Mouse (Mus musculus): Measurements from ENCODE around the gene Stat5b. TPM values are rescaled to one million over a fixed set of nuclear protein-coding genes. Genes with fewer than 3 reads are reported as not detected.

The Stat5b gene
- polyA plus RNA-seq, 1 experiment, result 9.5 TPM

DNA sequence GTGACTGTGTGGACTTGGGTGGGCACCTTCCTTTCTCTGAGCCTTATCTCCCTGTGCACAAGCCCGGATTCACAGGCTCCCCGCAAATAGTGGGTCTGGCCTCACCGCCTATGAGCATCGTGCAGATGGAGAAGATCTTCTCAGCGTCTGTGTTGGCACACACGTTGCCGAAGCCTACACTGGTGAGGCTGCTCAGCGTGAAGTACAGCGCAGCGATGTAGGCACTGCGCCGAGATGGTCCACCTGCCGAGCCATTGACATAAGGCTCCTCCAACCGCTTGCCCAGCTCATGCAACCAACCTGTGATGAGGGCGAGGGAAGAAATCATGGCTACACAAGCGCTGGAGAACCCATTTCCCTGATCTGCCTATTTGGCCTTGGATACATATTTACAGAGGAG is 100.4 kb downstream of the Stat5b start:
- WGBS, result 88% methylated on average over 16 of the region's 16 CpGs

DNA sequence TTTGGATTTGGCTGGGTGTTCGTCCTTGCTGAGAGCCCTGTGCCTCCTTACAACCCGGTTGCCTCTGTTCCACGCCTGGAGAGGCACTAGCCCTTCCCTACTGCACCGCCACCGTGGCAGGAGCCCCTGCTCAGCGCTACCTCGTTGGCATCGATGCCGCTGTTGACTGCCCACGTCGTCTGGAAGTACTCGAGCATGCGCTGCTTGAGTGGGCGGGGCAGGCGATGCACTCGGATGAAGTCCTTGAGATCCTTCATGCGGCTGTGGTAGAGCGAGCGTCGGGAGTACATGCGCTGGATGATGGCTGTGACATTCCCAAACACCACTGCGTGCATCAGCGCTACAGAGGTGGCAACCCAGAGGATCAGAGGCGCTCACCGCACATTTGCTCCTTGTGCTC is 101.1 kb downstream of the Stat5b start:
- WGBS, result 39% methylated on average over 25 of the region's 25 CpGs
- no peak for DNase-seq (ENCODE audit: low read depth, low spot score)

More for the DNA sequence above, 100.4 kb downstream of the Stat5b start:
- DNase-seq (ENCODE audit: low read depth, low spot score), result no peak

DNA sequence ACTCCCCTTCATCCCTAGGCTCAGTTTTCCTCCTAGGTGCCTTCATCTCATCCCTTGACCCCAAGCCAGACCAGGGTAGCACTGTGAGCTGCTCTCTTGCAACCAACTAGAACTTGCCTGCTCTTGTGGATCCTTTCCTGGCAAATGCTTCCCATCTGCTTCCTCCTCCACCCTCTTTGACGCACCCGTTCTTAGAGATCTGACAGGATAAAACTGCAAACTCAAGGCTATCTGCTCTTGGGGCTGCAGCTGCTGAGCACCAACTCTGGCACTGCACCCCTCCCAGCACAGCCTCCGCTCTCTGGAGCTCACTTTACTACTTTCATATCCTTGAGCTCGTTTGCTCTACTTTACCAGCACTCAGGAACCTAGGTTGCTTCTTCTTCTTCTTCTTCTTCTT is 101.9 kb downstream of the Stat5b start:
- no peak for DNase-seq (ENCODE audit: low read depth, low spot score)
- 33% methylated on average over 4 of the region's 4 CpGs for WGBS

DNA sequence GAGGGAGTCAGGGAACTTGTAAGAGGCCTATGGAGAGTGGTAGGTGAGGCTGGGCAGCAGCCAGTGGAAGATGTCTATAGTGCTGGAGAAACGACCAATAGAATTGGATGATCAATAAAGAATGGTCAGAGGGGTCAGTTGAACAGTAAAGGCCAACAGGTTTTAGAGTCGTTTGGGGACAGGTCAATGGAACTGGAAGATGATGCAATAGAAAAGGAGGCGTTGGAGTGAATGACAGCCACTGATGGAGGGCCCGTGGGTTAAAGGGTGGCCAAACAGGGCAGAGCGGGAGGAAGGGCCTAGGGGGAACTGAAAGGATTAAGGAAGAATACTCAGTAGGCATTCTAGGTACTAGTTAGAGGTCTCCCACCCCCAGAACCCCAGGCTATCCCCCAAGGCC is 103.4 kb downstream of the Stat5b start:
- DNase-seq (ENCODE audit: low read depth, low spot score), result no peak
- WGBS, result 57% methylated on average over 5 of the region's 5 CpGs

DNA sequence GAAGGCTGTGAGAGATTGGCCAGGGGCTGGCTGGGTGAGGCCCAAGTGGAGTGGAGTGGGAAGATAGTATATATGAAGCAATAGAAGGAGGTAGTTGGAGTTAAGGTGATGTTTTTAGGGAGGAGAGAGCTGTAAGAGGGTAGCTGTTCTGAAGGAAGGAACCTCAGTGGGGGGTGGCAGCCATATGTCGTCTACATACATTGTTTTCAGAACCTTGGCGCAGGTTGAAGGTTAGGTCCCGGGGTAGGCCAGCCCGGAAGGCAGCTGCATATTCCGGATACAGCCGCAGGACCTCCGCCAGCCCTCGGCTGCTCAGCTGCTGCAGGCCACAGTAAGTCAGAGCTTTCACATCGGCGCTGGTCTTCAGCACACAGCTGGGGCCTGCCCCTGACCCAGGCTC is 104.0 kb downstream of the Stat5b start:
- DNase-seq (ENCODE audit: low read depth, low spot score), result no peak
- WGBS, result 86% methylated on average over 10 of the region's 10 CpGs

GRCm38 (mm10) chr11:100745085-100745484 is 105.4 kb downstream of the Stat5b start:
- no peak for DNase-seq (ENCODE audit: low read depth, low spot score)
- WGBS, result 14% methylated on average over 6 of the region's 6 CpGs

GRCm38 (mm10) chr11:100741348-100741747 is 109.2 kb downstream of the Stat5b start:
- no peak for DNase-seq (ENCODE audit: low read depth, low spot score)
- WGBS, result 75% methylated on average over 6 of the region's 6 CpGs

GRCm38 (mm10) chr11:100738749-100739148 is 111.8 kb downstream of the Stat5b start:
- DNase-seq (ENCODE audit: low read depth, low spot score), result no peak
- 11% methylated on average over 5 of the region's 5 CpGs for WGBS

DNA sequence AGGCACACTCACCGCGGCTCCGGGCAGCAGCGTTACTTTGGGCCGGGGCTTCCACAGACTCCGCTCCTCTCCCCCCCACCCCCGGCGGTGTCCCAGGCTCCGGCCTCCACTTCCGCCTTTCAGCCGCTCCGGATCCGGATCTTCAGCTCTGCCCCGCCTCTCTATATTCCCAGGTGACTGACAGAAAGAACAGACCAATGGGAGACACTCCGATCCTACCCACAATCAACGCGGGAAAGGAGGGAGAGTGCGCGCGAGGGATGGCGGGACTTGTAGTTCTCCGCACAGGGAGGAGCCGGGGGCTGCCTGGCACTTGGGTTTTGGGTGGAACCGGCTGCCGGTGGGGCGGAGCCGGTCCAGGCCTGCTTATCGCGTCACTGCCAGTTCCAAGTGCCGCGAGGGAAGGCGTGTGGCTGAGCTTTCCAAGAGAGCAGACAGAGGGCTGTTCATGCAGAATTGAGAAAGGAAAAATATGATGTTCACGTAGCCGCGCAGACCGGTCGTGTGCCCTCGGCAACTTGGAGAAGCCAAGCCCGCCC is 112.4 kb downstream of the Stat5b start, which contains the start of gene Rab5c:
Gene Rab5c (minus strand): TSS at position 150 of the 539 bp plus-strand sequence.
- WGBS, result under 1% methylated on average over 38 of the region's 39 CpGs
- peak; percentile 99 for DNase-seq (ENCODE audit: low read depth, low spot score)

GRCm38 (mm10) chr11:100737105-100737733 is 113.3 kb downstream of the Stat5b start:
- 0% methylated on average over 13 of the region's 13 CpGs for WGBS
- no peak for DNase-seq (ENCODE audit: low read depth, low spot score)

GRCm38 (mm10) chr11:100736746-100737080 is 113.8 kb downstream of the Stat5b start:
- WGBS, result 31% methylated on average over 4 of the region's 4 CpGs
- DNase-seq (ENCODE audit: low read depth, low spot score), result no peak

DNA sequence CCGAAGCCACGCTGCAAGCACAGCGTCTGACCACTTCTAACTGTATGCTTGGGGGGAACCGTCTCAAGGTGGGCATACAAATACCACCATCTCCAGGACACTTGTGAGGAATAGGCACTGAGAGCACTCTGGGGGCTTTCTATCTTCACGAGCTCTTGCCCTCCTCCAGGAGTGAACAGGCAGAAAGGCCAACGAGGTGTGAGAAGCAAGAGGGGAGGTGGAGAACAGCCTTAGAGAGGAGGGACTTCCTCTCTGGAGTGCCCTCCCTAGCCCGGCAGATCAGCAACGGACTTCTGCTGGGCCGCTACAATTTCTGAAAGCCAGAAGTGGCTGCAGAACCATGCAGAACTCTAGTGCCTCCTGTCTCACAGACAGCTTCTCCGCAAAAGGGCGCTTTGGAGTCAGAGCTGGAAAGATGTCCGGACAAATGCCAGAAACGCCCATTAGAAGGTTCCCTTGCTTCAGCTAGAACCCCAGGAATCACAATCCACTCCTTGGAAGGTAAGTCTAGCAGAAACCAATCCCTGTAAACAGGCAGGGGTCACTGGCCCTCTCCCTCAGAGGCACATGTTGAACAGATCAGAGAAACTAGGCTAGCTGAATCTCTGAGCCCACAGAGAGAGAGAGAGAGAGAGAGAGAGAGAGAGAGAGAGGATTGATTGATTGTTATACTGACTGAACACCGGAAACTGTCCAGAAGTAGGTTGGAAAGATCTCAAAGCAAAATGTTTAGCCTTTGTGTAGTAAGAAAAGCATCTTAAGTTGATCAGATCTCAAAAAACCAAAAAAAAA is 114.4 kb downstream of the Stat5b start:
- no peak for DNase-seq (ENCODE audit: low read depth, low spot score)
- WGBS, result 66% methylated on average over 14 of the region's 14 CpGs

DNA sequence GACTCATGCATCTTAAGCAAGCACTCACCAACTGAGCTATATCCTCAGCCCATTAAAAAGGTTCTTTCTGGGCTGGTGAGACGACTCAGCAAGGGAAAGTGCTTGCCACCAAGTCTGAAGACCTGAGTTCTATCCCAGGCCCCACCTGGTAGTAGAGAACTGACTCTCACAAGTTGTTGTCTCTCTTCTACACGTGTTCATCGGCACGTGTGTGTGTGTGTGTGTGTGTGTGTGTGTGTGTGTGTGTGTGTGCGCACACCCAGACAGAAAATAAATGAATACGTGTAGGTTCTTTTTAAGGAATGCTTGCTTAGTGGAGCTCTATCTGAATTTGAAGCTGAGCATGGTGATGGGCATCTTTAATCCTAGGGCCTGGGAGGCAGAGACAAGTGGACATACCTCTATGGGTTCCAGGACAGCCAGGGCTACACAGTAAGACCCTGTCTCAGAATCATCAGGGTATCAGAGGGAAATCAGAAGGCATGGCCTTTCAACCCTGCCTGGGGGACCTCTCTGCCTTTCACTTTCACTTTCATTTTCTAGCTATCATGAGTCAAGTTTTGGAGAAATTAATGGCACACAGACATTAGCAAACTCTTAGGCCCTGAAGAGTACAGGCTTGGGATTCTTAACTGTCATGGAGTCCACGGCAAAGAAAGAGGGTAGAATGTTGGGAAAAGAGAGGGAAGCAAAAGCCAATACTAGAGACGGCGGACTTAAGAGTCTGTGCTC is 115.2 kb downstream of the Stat5b start:
- 81% methylated on average over 9 of the region's 9 CpGs for WGBS
- DNase-seq (ENCODE audit: low read depth, low spot score), result no peak

Other genes starting within 250 kb of the Stat5b start
- 88.6 and 112 TPM in 2 replicates for gene Nkiras2, start 231.5 kb downstream of the Stat5b start, polyA plus RNA-seq (2012; rRNA removed)
- gene Dnajc7, start 230.6 kb downstream of the Stat5b start, polyA plus RNA-seq (2012; rRNA removed), result 53.6 and 60.9 TPM in 2 replicates
- 0.14 and 0.59 TPM in 2 replicates for gene Zfp385c, start 158.3 kb downstream of the Stat5b start, polyA plus RNA-seq (2012; rRNA removed)
- 6.2 and 11.5 TPM in 2 replicates for gene Dhx58, start 146.5 kb downstream of the Stat5b start, polyA plus RNA-seq (2012; rRNA removed)
- gene Kat2a, start 138.3 kb downstream of the Stat5b start, polyA plus RNA-seq (2012; rRNA removed), result 23.5 and 26.7 TPM in 2 replicates
- not detected in 2 replicates for gene Hspb9, start 136.9 kb downstream of the Stat5b start, polyA plus RNA-seq (2012; rRNA removed)
- gene Rab5c, start 112.5 kb downstream of the Stat5b start, polyA plus RNA-seq (2012; rRNA removed), result 255 and 309 TPM in 2 replicates
- gene Kcnh4, start 90.8 kb downstream of the Stat5b start, polyA plus RNA-seq (2012; rRNA removed), result 0.06 and 0.08 TPM in 2 replicates
- not detected in 2 replicates for gene Hcrt, start 87.8 kb downstream of the Stat5b start, polyA plus RNA-seq (2012; rRNA removed)
- 8.5 and 9.8 TPM in 2 replicates for gene Ghdc, start 79.8 kb downstream of the Stat5b start, polyA plus RNA-seq (2012; rRNA removed)
- gene Stat5a, start 8.6 kb upstream of the Stat5b start, polyA plus RNA-seq (2012; rRNA removed), result 6.4 and 8.3 TPM in 2 replicates
- gene Stat3, start 88.8 kb upstream of the Stat5b start, polyA plus RNA-seq (2012; rRNA removed), result 102 and 120 TPM in 2 replicates
- gene Cavin1, start 120.2 kb upstream of the Stat5b start, polyA plus RNA-seq (2012; rRNA removed), result 33.4 and 36.4 TPM in 2 replicates
- gene Atp6v0a1, start 158.7 kb upstream of the Stat5b start, polyA plus RNA-seq (2012; rRNA removed), result 48.4 and 73.0 TPM in 2 replicates
- gene Naglu, start 219.3 kb upstream of the Stat5b start, polyA plus RNA-seq (2012; rRNA removed), result 12.9 and 13.6 TPM in 2 replicates
- gene Hsd17b1, start 227.7 kb upstream of the Stat5b start, polyA plus RNA-seq (2012; rRNA removed), result 0.26 and 0.29 TPM in 2 replicates
- 38.1 and 46.5 TPM in 2 replicates for gene Coasy, start 231.8 kb upstream of the Stat5b start, polyA plus RNA-seq (2012; rRNA removed)
- 144 and 164 TPM in 2 replicates for gene Mlx, start 236.6 kb upstream of the Stat5b start, polyA plus RNA-seq (2012; rRNA removed)
- 1.3 and 1.7 TPM in 2 replicates for gene Psmc3ip, start 244.7 kb upstream of the Stat5b start, polyA plus RNA-seq (2012; rRNA removed)

Data from large intestine, adult 2 months (tissue).